Mouse (Mus musculus): ENCODE measurements at regions not wholly inside any gene's neighbourhood (a gene's known extent, or its start where the extent isn't known, plus 50 kb on each side); places are given as distances from the start of the nearest gene placed in this dataset.

DNA sequence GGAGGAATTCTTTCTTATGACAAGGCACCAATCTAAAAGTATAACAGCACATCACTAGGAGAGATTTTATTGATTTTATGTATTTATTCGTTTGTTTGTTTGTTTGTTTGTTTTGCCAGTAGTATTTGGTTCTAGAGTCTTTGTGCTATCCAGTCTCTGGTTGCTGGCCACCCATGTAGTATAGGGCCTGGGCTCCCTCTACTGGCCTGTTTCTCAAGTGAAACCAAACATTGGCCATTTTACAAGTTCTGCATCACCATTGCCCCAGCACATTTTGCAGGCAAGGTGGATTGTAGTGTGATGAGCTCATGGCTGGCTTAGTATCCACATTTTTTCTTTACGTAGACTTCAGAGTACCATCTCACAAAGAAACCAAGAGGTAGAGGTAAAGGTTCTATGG lies 376.9 kb upstream of the Luzp2 start:
- intact Hi-C loops (cut with DNase I): no loop called here
- DNase-seq (ENCODE audit: low spot score in 2 of 2): peak; percentile 6 to 8

DNA sequence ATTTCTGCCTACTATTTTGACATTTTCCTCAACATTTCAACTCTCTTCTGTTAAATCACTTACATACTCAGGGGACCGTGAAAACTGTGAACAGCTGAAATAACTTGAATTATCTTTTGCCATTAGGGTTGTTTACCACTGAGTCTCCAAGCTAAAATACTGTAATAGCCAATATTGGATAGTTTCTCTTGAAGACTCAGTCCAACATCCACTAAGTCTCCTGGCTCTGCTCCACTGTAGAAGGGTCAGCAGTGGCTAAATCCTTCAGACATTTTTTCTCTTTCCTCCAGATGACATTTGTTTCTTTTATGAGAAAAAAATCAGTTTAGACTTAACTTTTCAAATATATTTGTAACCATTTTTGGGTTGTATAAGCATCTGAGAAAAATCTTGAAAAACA lies 344.0 kb upstream of the Luzp2 start:
- no peak for DNase-seq (ENCODE audit: low spot score in 2 of 2)
- intact Hi-C loops (cut with DNase I): no loop called here

DNA sequence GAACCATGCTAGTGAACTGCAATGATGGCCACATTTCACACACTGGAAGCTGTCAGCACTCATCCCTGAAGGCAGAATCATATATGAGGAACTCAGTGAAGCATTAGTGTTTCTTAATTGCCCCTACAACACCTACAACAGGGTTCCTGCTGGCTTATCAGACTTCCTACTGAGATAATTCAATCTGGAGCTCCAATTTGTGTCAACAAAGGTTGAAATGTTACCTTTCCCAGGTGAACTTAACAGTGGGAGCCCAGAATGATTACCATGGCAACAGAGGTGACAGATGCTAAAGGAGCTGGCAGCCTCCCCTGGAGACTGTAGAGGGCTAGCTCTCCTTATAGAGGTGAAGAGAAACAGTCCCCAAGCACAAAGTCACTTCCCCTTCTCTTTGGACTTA lies 330.1 kb upstream of the Luzp2 start:
- intact Hi-C loops (cut with DNase I): no loop called here
- DNase-seq (ENCODE audit: low spot score in 2 of 2): no peak

DNA sequence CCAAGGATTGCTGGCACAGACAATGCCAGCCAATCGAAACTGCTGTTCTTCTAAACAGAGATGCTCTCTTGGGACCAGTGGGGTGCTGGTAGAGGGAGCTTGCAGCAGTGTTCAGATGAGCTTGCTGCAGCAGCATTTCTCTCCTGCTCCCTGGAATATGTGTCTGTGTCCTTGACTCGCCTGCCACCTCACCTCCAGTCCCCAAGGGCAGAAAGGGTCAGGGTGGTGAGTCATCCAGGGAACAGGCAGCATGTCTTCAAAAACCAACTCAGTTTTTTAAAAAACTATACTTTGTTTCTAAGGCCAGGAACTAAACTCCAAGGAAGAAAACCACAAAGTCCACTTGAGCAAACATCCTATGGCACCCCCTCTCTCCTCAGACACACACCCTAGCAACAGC lies 328.3 kb upstream of the Luzp2 start:
- intact Hi-C loops (cut with DNase I): no loop called here

DNA sequence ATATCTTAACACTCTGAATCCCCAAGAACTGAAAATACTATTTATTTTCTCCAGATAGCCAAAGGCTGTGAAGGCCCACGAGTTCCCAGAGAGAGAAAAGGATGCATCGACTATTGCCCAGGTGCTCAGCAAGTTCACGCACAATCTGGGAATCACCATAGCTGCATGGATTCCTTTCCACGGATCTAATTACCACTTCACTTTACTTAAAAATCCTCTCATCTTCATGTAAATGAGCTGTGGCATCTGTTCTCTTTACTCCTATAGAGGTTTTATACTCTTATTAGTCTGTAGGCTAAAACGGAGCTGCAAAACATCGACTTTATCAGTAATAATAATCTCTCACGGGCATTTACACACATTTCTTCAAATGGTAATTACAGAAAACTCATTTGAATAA lies 299.6 kb upstream of the Luzp2 start:
- no peak for DNase-seq (ENCODE audit: low spot score in 2 of 2)
- intact Hi-C loops (cut with DNase I): no loop called here

More for the DNA sequence above, 328.3 kb upstream of the Luzp2 start:
- DNase-seq (ENCODE audit: low spot score in 2 of 2): no peak

DNA sequence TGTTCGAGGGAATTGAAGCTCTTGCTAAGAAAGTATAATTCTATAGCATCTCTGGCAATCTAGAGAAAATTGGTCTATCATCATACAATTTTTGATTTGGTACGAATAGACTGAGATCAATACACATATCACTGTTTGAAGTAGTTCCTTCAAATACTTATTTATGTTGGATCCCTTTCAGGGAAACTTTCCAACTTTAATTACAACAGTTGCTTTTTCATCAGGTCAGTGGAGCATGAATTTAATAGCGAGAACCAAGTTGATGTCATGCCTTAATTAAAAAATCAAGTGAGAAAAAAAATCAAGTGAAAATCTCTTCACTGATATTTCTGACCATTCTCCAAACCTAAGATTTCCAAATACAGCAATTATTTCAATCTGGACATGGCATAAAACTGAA lies 277.9 kb upstream of the Luzp2 start:
- DNase-seq (ENCODE audit: low spot score in 2 of 2): no peak
- intact Hi-C loops (cut with DNase I): no loop called here

DNA sequence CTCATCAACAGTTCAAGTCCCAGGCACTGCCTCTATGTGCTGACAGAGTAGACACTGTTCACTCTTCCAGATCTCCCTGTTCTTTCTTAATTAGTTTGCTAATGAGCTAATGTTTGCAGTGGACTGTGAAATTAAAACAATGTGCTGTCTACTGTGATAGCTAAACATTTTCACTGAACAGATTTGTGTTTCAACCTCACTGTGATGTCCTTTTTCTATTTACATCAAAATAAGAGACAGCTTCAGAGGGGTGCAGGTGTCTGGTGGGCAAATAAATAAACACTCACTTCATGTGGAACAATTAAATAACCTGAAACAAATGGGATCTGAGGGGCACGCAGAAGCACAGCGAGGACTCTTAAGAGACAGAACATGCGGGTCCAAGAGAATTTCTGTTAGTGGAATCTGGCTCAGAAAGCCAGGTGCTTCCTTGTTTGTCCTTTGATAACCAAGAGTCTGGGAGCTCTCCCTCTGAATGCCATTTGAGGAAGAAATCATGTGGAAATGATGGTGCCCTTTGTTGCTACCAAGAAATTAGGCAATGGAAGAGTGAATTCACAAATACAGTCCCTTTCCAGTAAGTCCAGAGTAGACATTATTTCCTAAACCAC lies 269.6 kb upstream of the Luzp2 start:
- DNase-seq (ENCODE audit: low spot score in 2 of 2): no peak
- intact Hi-C loops (cut with DNase I): no loop called here

DNA sequence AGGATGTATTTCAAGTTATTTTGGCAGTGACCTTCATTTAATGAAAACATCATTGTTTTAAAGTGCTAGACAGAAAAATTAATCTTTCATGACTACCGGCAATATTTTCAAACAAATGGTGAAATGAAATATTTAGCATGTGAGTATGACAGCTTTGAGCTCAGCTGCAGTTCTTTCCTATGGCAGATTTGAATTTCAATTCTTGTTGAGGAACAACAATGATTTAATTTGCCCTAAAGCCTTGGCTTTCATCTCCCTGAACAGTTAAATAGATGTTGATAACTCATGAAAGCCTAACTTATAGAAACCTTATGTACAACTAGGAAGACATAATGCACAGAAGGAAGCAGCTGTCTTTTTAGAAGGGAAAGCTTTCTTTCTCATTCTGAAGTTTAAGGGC lies 235.5 kb upstream of the Luzp2 start:
- no peak for DNase-seq (ENCODE audit: low spot score in 2 of 2)
- intact Hi-C loops (cut with DNase I): no loop called here

DNA sequence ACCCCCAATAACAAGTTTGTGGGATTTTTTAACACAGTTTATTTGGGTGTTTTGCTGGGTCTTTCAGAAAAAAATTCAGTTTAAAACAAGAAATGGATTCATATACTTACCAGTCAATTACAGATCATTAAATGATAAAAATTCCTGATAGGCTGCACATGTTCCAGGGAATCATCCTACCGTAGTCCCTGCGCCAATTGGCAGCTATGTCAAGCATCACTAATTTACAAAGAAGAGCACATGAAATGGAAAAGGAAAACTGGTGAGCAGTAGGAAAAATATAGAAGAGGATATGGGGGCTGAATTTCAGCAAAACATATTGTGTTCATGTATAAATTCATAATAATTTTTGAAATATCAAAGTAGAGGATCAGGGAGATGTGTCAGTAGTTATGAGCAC lies 212.9 kb upstream of the Luzp2 start:
- intact Hi-C loops (cut with DNase I): no loop called here

DNA sequence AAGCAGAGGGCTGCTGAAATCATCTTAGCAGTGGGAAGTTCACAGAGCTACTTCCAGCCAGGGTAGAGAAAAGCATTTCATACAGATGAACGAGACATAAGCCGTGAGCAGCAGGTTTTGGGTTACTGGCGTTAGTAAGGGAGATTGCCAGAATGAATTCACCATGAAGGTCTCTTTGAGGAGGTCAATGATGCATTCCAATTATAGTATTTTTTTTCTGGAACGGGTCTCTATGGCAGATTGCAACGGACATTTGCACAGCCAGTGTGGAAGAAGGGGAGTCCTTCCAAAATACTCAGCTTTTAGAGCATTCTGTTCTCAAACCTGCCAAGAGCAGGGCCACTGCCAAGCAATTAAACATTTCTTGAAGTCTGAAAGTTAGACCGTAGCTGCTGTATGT lies 201.4 kb upstream of the Luzp2 start:
- intact Hi-C loops (cut with DNase I): no loop called here
- peak; percentile 10 to 17 for DNase-seq (ENCODE audit: low spot score in 2 of 2)

More for the DNA sequence above, 212.9 kb upstream of the Luzp2 start:
- no peak for DNase-seq (ENCODE audit: low spot score in 2 of 2)

DNA sequence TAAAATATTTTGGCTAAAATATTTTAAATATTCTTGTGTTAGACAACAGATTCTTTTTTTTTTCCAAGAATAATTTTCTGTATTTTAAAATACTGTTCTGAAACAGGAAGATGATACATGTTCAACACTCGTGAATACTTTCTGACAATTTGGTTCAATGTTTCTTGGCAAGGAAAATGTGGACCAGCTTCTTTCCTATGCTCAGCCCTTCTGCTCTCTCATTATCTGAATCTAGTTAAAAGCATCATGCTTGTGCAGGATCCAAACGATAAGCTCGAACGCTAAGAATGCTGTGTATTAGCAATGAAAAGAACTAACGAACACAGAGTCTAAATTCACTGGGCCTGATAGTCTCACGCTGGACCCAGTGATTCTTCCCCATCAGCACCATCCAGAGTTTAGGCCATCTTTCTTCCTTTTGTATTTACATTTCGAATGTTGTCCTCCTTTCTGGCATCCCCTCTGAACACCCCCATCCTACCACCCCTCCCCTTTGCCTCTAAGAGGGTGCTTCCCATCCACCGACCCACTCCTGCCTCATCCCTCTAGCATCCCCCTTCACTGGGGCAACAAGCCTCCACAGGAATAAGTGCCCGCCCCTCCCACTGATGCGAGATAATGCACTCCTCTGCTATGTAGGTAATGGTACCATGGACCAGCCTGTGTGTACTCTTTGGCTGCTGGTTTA lies 200.8 kb upstream of the Luzp2 start:
- DNase-seq (ENCODE audit: low spot score in 2 of 2): no peak
- intact Hi-C loops (cut with DNase I): no loop called here

DNA sequence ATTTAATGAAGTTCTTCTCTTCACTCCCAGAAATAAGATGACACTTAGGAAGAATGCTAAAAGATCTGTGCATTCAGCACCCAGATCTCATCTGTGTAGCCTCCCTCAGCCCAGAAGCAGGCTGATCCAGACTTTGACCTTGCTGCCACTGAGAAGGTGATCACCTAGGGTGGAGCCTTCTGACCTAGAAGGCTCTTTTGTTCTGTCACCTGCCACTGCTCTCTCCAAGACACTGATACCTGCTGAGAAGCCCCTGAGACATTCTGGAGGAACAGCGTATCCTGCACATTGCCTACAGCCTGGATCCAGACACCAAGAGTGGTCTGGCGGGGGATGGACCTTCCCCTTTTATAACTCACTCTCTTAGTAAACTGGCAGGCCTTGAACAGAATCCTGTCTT lies 190.0 kb upstream of the Luzp2 start:
- intact Hi-C loops (cut with DNase I): no loop called here

DNA sequence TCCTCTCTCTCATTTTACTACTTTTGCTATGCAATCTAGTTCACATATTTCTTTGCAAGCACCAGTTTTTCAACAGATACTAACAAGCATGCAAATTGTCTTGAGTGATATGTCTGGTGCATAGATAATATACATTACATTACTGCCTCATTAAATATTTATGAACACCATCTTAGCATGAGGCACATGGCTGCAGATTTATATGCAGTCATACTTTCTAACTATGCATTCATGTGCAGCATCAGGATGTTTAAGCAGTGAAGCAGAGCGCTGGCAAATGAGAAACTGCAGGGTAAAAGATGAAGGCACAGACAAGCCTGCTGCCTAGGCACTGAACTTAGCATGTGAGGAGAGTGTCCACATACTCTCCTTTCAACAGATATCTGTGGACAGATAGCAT lies 186.3 kb upstream of the Luzp2 start:
- no peak for DNase-seq (ENCODE audit: low spot score in 2 of 2)
- intact Hi-C loops (cut with DNase I): no loop called here

More for the DNA sequence above, 190.0 kb upstream of the Luzp2 start:
- DNase-seq (ENCODE audit: low spot score in 2 of 2): no peak
